Mouse (Mus musculus) C2C12 (cell line): Measurements from ENCODE around the gene Teddm2.

Experiments
- CTCF ChIP-seq: IDR thresholded peaks from one replicate; pipeline ENCODE4 v1.5.1; 2011; ENCODE audit not compliant: control insufficient read depth, insufficient read depth, insufficient read length
- MYOD1 ChIP-seq: IDR thresholded peaks from one replicate; pipeline ENCODE4 v1.6.1; 2011; ENCODE audit warnings: low read depth; ENCODE audit not compliant: control insufficient read depth, insufficient read length
- MYOG ChIP-seq: IDR thresholded peaks from one replicate; pipeline ENCODE4 v1.6.1; 2011; ENCODE audit not compliant: control insufficient read depth, insufficient read length; ENCODE audit errors: extremely low read depth
- USF1 ChIP-seq: IDR thresholded peaks from one replicate; pipeline ENCODE4 v1.6.1; 2011; ENCODE audit warnings: low read depth, mild to moderate bottlenecking, control low read depth, moderate library complexity

DNA sequence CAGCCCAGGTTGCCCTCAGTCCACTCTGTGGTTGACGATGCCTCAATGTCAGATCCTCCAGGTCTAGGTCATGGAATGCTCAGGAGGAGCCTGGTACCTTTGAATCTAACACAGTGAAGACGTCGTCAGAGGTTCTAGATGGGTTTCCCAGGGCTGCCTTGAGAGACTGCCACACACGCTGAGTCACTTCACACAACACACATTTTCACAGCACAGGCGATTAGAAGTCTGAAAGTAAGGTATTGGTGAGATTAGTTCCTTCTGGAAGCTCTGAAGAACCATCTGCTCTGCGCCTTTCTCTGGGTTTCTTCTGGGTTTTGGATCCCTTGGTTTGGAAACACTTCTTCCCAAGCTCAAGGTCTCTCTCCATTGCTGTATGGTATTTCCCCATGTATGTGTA is 47.8 kb upstream of the Teddm2 start:
- TF ChIP-seq CTCF (no peak), USF1 (no peak), MYOD1 (no peak), MYOG (no peak)
